ENCODE assay signal across 33 mouse cellular contexts in the genomic region with DNA sequence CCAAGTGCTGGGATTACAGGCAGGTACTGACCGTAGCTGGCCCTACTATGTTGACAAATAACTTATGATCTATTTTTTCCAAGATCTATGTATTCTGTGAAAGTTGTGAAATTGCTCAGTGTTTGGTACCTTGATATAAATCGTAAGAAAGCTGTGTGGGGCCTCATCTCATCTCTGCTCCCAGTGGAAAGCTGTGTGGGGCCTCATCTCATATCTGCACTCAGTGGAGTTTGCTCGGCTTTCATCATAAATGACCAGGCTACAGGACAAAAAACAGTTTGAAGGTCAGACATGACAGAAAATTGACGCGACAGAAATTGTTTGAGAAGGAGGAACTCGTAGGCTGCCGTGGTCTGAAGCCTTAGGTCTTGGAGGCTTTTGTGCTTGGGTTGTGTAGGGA. TPM values are rescaled to one million over a fixed set of nuclear protein-coding genes. Genes with fewer than 3 reads are reported as not detected.
"Had no signal": no experiment of that assay in that cellular context is flagged by ENCODE, and none has a peak within 500 bp of the region (broad histone marks: within the 10 kb centered on the region; RNA-seq: fewer than 3 reads in every experiment).

No protein-coding gene starts in this region.

- H3K9ac ChIP-seq: limb, embryonic 12.5 days; limb, embryonic 13.5 days; limb, embryonic 15.5 days; liver, embryonic 12.5 days; liver, embryonic 13.5 days; liver, embryonic 14.5 days; liver, embryonic 15.5 days; liver, postnatal 0 days; lung, embryonic 14.5 days; lung, embryonic 15.5 days; midbrain, embryonic 12.5 days; midbrain, embryonic 13.5 days; midbrain, embryonic 15.5 days; neural tube, embryonic 12.5 days had no signal

- H3K36me3 ChIP-seq: limb, embryonic 10.5 days; limb, embryonic 12.5 days; liver, embryonic 13.5 days; liver, embryonic 15.5 days; lung, embryonic 15.5 days; midbrain, embryonic 10.5 days; midbrain, embryonic 12.5 days; midbrain, embryonic 13.5 days; midbrain, embryonic 15.5 days; neural tube, embryonic 12.5 days had no signal

- H3K4me1 ChIP-seq: liver, embryonic 15.5 days; midbrain, embryonic 13.5 days; neural tube, embryonic 12.5 days had no signal

- H3K9me3 ChIP-seq: limb, embryonic 10.5 days; limb, embryonic 12.5 days; limb, embryonic 13.5 days; limb, embryonic 15.5 days; liver, embryonic 12.5 days; liver, embryonic 13.5 days; liver, embryonic 15.5 days; lung, embryonic 15.5 days; megakaryocyte, embryonic 14.5 days; midbrain, embryonic 10.5 days; midbrain, embryonic 12.5 days; midbrain, embryonic 13.5 days; midbrain, embryonic 15.5 days; neural tube, embryonic 12.5 days had no signal

- ATAC-seq: liver, embryonic 12.5 days; liver, postnatal 0 days; midbrain, embryonic 13.5 days; midbrain, embryonic 15.5 days; midbrain, embryonic 16.5 days had no signal

- H3K27ac ChIP-seq: limb, embryonic 10.5 days; limb, embryonic 12.5 days; limb, embryonic 13.5 days; limb, embryonic 15.5 days; liver, embryonic 12.5 days; liver, embryonic 13.5 days; liver, embryonic 14.5 days; liver, embryonic 15.5 days; lung, embryonic 15.5 days; macrophage; midbrain, embryonic 10.5 days; midbrain, embryonic 12.5 days; midbrain, embryonic 13.5 days; midbrain, embryonic 15.5 days; neural tube, embryonic 12.5 days had no signal

- DNase-seq: left cerebral cortex, postnatal 4 days; liver; liver, embryonic 13.5 days; liver, postnatal 0 days; lung, adult 18-20 months; lung, adult 2 months; lung, embryonic 14.5 days; lung, postnatal 10 days; lung, postnatal 14 days; lung, postnatal 36 days; lung, postnatal 4 days; midbrain, embryonic 14.5 days had no signal

- H3K4me3 ChIP-seq: limb, embryonic 10.5 days; limb, embryonic 12.5 days; limb, embryonic 13.5 days; limb, embryonic 15.5 days; liver, embryonic 12.5 days; liver, embryonic 13.5 days; liver, embryonic 15.5 days; lung, embryonic 15.5 days; megakaryocyte, embryonic 14.5 days; midbrain, embryonic 10.5 days; midbrain, embryonic 12.5 days; midbrain, embryonic 13.5 days; midbrain, embryonic 15.5 days; myocyte; neural tube, embryonic 12.5 days had no signal

- H3K27me3 ChIP-seq: limb, embryonic 12.5 days; limb, embryonic 13.5 days; limb, embryonic 15.5 days; liver, embryonic 12.5 days; liver, embryonic 13.5 days; liver, embryonic 15.5 days; lung, embryonic 15.5 days; megakaryocyte, embryonic 14.5 days; midbrain, embryonic 13.5 days; midbrain, embryonic 15.5 days; neural tube, embryonic 12.5 days had no signal

- H3K4me2 ChIP-seq: limb, embryonic 12.5 days; limb, embryonic 13.5 days; limb, embryonic 15.5 days; liver, embryonic 11.5 days; liver, embryonic 12.5 days; liver, embryonic 13.5 days; liver, embryonic 15.5 days; lung, embryonic 14.5 days; lung, embryonic 15.5 days; midbrain, embryonic 11.5 days; midbrain, embryonic 12.5 days; midbrain, embryonic 13.5 days; midbrain, embryonic 15.5 days; neural tube, embryonic 12.5 days had no signal

RNA-seq across cellular contexts. Expression of a gene that starts 56.5 kb away (rescaled TPM):
- polyA plus RNA-seq: liver, adult 2 months; liver, embryonic 11.5 days; liver, embryonic 12.5 days; liver, embryonic 13.5 days; liver, embryonic 15.5 days; liver, embryonic 16.5 days; liver, postnatal 0 days; macrophage had no signal
